Mouse (Mus musculus): ENCODE data around the gene Gpr142.

Gpr142 gene

GRCm38 (mm10) chr11:114851269-114851607 lies 52.5 kb downstream of the Gpr142 start:
- no peak for TF ChIP-seq NANOG (IDR thresholded peaks at IDR 0.05; ENCODE audit: borderline replicate concordance, low read length)
- TF ChIP-seq POU5F1 (IDR thresholded peaks at IDR 0.05; ENCODE audit: borderline replicate concordance, low read length), result no peak
- no peak for TF ChIP-seq CTCF (conservative IDR thresholded peaks at IDR 0.05; ENCODE audit: low read length)
- no peaks in the 10 kb centered on the region for H3K9me3 ChIP-seq (ENCODE audit: low read length)
- H3K4me1 ChIP-seq (replicated peaks; ENCODE audit: low read depth, low read length), result peaks cover 57% of the 10 kb centered on the region

GRCm38 (mm10) chr11:114851608-114852310 lies 53.0 kb downstream of the Gpr142 start:
- H3K4me1 ChIP-seq (replicated peaks; ENCODE audit: low read depth, low read length), result peaks cover 52% of the 10 kb centered on the region
- peaks cover 61% of the 10 kb centered on the region for H3K27me3 ChIP-seq (ENCODE audit: insufficient read depth, low read length)
- no peaks in the 10 kb centered on the region for H3K36me3 ChIP-seq (ENCODE audit: insufficient read depth, low read length)
- peak overlapping the region; percentile 86 for H3K4me3 ChIP-seq (replicated peaks; ENCODE audit: low read length)
- TF ChIP-seq POU5F1 (IDR thresholded peaks at IDR 0.05; ENCODE audit: borderline replicate concordance, low read length) (no peak), CTCF (conservative IDR thresholded peaks at IDR 0.05; ENCODE audit: low read length) (no peak), NANOG (IDR thresholded peaks at IDR 0.05; ENCODE audit: borderline replicate concordance, low read length) (no peak)
- H3K9me3 ChIP-seq (ENCODE audit: low read length), result no peaks in the 10 kb centered on the region

More at GRCm38 (mm10) chr11:114851269-114851607, 52.5 kb downstream of the Gpr142 start:
- Histone ChIP-seq H3K36me3 (ENCODE audit: insufficient read depth, low read length) (no peaks in the 10 kb centered on the region), H3K27me3 (ENCODE audit: insufficient read depth, low read length) (peaks cover 61% of the 10 kb centered on the region), H3K4me3 (replicated peaks; ENCODE audit: low read length) (peak overlapping the region; percentile 86)

- TF ChIP-seq POU5F1 (IDR thresholded peaks at IDR 0.05; ENCODE audit: borderline replicate concordance, low read length) (no peak), CTCF (conservative IDR thresholded peaks at IDR 0.05; ENCODE audit: low read length) (no peak), NANOG (IDR thresholded peaks at IDR 0.05; ENCODE audit: borderline replicate concordance, low read length) (no peak)
- Histone ChIP-seq H3K27me3 (ENCODE audit: insufficient read depth, low read length) (peaks cover 57% of the 10 kb centered on the region), H3K9me3 (ENCODE audit: low read length) (no peaks in the 10 kb centered on the region), H3K4me1 (replicated peaks; ENCODE audit: low read depth, low read length) (peaks cover 47% of the 10 kb centered on the region), H3K4me3 (replicated peaks; ENCODE audit: low read length) (peak overlapping the region; percentile 86), H3K36me3 (ENCODE audit: insufficient read depth, low read length) (no peaks in the 10 kb centered on the region)
Observed at GRCm38 (mm10) chr11:114852311-114853173, 53.8 kb downstream of the Gpr142 start.

- peaks cover 50% of the 10 kb centered on the region for H3K27me3 ChIP-seq (ENCODE audit: insufficient read depth, low read length)
- no peak for TF ChIP-seq NANOG (IDR thresholded peaks at IDR 0.05; ENCODE audit: borderline replicate concordance, low read length)
- no peak for TF ChIP-seq CTCF (conservative IDR thresholded peaks at IDR 0.05; ENCODE audit: low read length)
- no peak for TF ChIP-seq POU5F1 (IDR thresholded peaks at IDR 0.05; ENCODE audit: borderline replicate concordance, low read length)
- H3K9me3 ChIP-seq (ENCODE audit: low read length), result no peaks in the 10 kb centered on the region
- H3K4me3 ChIP-seq (replicated peaks; ENCODE audit: low read length), result peak overlapping the region; percentile 86
- H3K36me3 ChIP-seq (ENCODE audit: insufficient read depth, low read length), result no peaks in the 10 kb centered on the region
- H3K4me1 ChIP-seq (replicated peaks; ENCODE audit: low read depth, low read length), result peaks cover 47% of the 10 kb centered on the region
Observed at GRCm38 (mm10) chr11:114853174-114853838, 54.6 kb downstream of the Gpr142 start.

- Histone ChIP-seq H3K4me1 (replicated peaks; ENCODE audit: low read depth, low read length) (peaks cover 43% of the 10 kb centered on the region), H3K27me3 (ENCODE audit: insufficient read depth, low read length) (peaks cover 38% of the 10 kb centered on the region), H3K36me3 (ENCODE audit: insufficient read depth, low read length) (no peaks in the 10 kb centered on the region), H3K9me3 (ENCODE audit: low read length) (no peaks in the 10 kb centered on the region), H3K4me3 (replicated peaks; ENCODE audit: low read length) (no peak overlapping the region)
- no peak for TF ChIP-seq POU5F1 (IDR thresholded peaks at IDR 0.05; ENCODE audit: borderline replicate concordance, low read length)
- TF ChIP-seq CTCF (conservative IDR thresholded peaks at IDR 0.05; ENCODE audit: low read length), result no peak
- TF ChIP-seq NANOG (IDR thresholded peaks at IDR 0.05; ENCODE audit: borderline replicate concordance, low read length), result no peak
Observed at GRCm38 (mm10) chr11:114854581-114854980, 55.9 kb downstream of the Gpr142 start.

- Histone ChIP-seq H3K36me3 (ENCODE audit: insufficient read depth, low read length) (no peaks in the 10 kb centered on the region), H3K9me3 (ENCODE audit: low read length) (no peaks in the 10 kb centered on the region), H3K27me3 (ENCODE audit: insufficient read depth, low read length) (peaks cover 24% of the 10 kb centered on the region), H3K4me1 (replicated peaks; ENCODE audit: low read depth, low read length) (peaks cover 31% of the 10 kb centered on the region), H3K4me3 (replicated peaks; ENCODE audit: low read length) (no peak overlapping the region)
- TF ChIP-seq POU5F1 (IDR thresholded peaks at IDR 0.05; ENCODE audit: borderline replicate concordance, low read length), result no peak
- TF ChIP-seq CTCF (conservative IDR thresholded peaks at IDR 0.05; ENCODE audit: low read length), result no peak
- TF ChIP-seq NANOG (IDR thresholded peaks at IDR 0.05; ENCODE audit: borderline replicate concordance, low read length), result no peak
Observed at GRCm38 (mm10) chr11:114856125-114856524, 57.4 kb downstream of the Gpr142 start.

All from E14TG2a.4 (cell line).